Mouse (Mus musculus) limb, embryonic 15.5 days (tissue): Measurements from ENCODE around the gene Socs2. TPM values are rescaled to one million over a fixed set of nuclear protein-coding genes. Genes with fewer than 3 reads are reported as not detected.

Experiments
- ATAC-seq: fragments of 200-750 bp; cut with Nextera tagmentation; 2 replicates; pipeline ENCODE4 v1.8.0; 2017; ENCODE audit warnings: low read depth, moderate TSS enrichment; ENCODE audit not compliant: insufficient number of reproducible peaks, low FRiP score, low TSS enrichment
- H3K27ac ChIP-seq: fragments of 300-500 bp; sonication (generic); 2 replicates; pipeline ENCODE4 v1.5.1; 2015; ENCODE audit warnings: moderate library complexity, mild to moderate bottlenecking, inconsistent platforms
- H3K27me3 ChIP-seq: fragments of 300-500 bp; sonication (generic); 2 replicates; pipeline ENCODE4 v1.6.1; 2015; ENCODE audit warnings: inconsistent platforms
- H3K36me3 ChIP-seq: fragments of 300-500 bp; sonication (generic); 2 replicates; pipeline ENCODE4 v1.6.1; 2015; ENCODE audit warnings: inconsistent platforms
- H3K4me1 ChIP-seq: fragments of 300-500 bp; sonication (generic); 2 replicates; pipeline ENCODE4 v1.6.1; 2015; ENCODE audit warnings: inconsistent platforms
- H3K4me2 ChIP-seq: fragments of 300-500 bp; sonication (generic); 2 replicates; pipeline ENCODE4 v1.6.1; 2015; ENCODE audit warnings: mild to moderate bottlenecking, inconsistent platforms
- H3K4me3 ChIP-seq: fragments of 300-500 bp; sonication (generic); 2 replicates; pipeline ENCODE4 v1.5.1; 2015; ENCODE audit warnings: mild to moderate bottlenecking, inconsistent platforms
- H3K9ac ChIP-seq: fragments of 300-500 bp; sonication (generic); 2 replicates; pipeline ENCODE4 v1.6.1; 2015; ENCODE audit warnings: inconsistent platforms
- H3K9me3 ChIP-seq: fragments of 300-500 bp; sonication (generic); 2 replicates; pipeline ENCODE4 v1.6.1; 2016; ENCODE audit warnings: inconsistent platforms
- WGBS: fragments of 180-500 bp; shearing (Covaris S2); methylation state at CpG from one replicate; pipeline ENCODE4 v1.1.7; 2015; 5-methylcytosine and 5-hydroxymethylcytosine counted together
- polyA plus RNA-seq: library from polyadenylated mRNA; unstranded; fragments of >200 nt; fragmentation: Nextera tagmentation; extraction: Ambion mirVana; gene quantifications from 2 replicates; pipeline ENCODE4 v1.2.1, GENCODE M21; 2015

Gene Socs2
- polyA plus RNA-seq, 1 experiment from 2014 or later, result 49.6 TPM

DNA sequence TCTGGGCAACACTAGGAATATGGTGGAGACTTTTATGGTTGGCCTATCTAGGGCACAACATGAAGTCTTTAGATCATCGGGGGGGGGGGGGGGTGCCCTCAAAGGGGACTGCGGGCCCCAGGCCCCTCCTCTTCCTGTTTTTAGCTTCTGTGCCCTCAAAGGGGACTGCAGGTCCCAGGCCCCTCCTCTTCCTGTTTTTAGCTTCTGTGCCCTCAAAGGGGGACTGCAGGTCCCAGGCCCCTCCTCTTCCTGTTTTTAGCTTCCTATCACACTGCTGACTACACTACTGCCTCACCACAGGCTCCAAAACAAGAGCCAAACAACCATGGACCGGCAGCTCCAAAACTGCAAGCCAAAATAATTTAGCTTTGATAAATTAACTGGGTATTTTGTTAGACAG, 59.3 kb downstream of the Socs2 start:
- H3K4me3 ChIP-seq, result no peak overlapping the region
- H3K4me1 ChIP-seq, result no peaks in the 10 kb centered on the region
- H3K36me3 ChIP-seq, result no peaks in the 10 kb centered on the region
- no peak overlapping the region for H3K4me2 ChIP-seq
- no peaks in the 10 kb centered on the region for H3K27me3 ChIP-seq
- no peak overlapping the region for H3K27ac ChIP-seq
- no peak overlapping the region for H3K9ac ChIP-seq
- WGBS, result 96% methylated on average over 3 of the region's 3 CpGs
- ATAC-seq, result no peak
- H3K9me3 ChIP-seq, result no peaks in the 10 kb centered on the region

DNA sequence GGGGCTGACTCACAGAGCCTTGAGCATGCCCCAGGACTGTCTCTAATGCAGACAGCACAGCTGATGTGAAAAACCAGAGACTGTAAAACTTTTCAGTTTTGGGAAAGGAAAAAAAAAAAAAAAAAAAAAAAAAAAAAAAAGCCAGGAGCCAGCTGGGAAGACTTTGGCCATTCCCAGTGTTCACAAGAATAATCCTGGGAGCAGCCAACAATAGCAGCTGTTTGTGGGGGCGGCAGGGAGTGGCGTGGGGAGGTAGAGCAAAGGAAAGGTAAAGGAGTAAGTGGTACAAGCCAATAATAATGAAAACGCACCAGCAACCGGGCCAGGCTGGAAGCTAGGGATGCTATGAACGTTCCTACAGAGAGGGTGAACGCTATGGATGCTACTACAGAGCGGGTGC, 60.3 kb downstream of the Socs2 start:
- no peaks in the 10 kb centered on the region for H3K27me3 ChIP-seq
- no peaks in the 10 kb centered on the region for H3K36me3 ChIP-seq
- no peak overlapping the region for H3K4me3 ChIP-seq
- 77% methylated on average over 7 of the region's 7 CpGs for WGBS
- H3K9ac ChIP-seq, result no peak overlapping the region
- no peaks in the 10 kb centered on the region for H3K9me3 ChIP-seq
- no peaks in the 10 kb centered on the region for H3K4me1 ChIP-seq
- H3K27ac ChIP-seq, result no peak overlapping the region
- ATAC-seq, result no peak
- H3K4me2 ChIP-seq, result no peak overlapping the region

- Histone ChIP-seq H3K27me3 (no peaks in the 10 kb centered on the region), H3K27ac (no peak overlapping the region), H3K4me1 (no peaks in the 10 kb centered on the region), H3K4me3 (no peak overlapping the region), H3K36me3 (no peaks in the 10 kb centered on the region), H3K9me3 (no peaks in the 10 kb centered on the region), H3K9ac (no peak overlapping the region), H3K4me2 (no peak overlapping the region)
- ATAC-seq, result no peak
- 41% methylated on average over 6 of the region's 6 CpGs for WGBS
Measured at GRCm38 (mm10) chr10:95355678-95356268, 61.2 kb downstream of the Socs2 start.

- no peak for ATAC-seq
- no peak overlapping the region for H3K4me2 ChIP-seq
- H3K27me3 ChIP-seq, result no peaks in the 10 kb centered on the region
- H3K9ac ChIP-seq, result no peak overlapping the region
- no peaks in the 10 kb centered on the region for H3K9me3 ChIP-seq
- H3K4me3 ChIP-seq, result no peak overlapping the region
- H3K36me3 ChIP-seq, result no peaks in the 10 kb centered on the region
- H3K27ac ChIP-seq, result no peak overlapping the region
- H3K4me1 ChIP-seq, result no peaks in the 10 kb centered on the region
Measured at GRCm38 (mm10) chr10:95354673-95355072, 62.3 kb downstream of the Socs2 start.

DNA sequence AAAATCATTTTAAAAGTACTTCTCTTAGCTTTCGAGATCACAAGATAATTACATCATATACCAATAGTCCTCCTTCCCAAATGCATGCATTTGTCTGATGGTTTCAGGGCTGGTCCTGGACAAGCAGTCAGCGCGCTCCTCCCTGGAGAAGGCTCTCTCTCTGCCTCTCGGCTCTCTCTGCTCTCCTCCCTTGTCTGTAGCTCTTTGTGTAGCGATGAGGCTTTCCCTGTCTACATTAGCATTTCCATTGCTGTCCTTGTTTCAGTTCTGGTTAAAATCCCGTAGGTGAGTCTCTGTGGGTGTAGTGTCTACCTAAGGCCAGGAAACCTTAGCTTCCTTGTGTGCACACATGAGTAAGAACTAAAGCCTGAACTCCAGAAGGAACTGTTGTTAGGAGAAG, 62.9 kb downstream of the Socs2 start:
- Histone ChIP-seq H3K9ac (no peak overlapping the region), H3K4me3 (no peak overlapping the region), H3K36me3 (no peaks in the 10 kb centered on the region), H3K9me3 (no peaks in the 10 kb centered on the region), H3K27me3 (no peaks in the 10 kb centered on the region), H3K4me2 (no peak overlapping the region), H3K4me1 (no peaks in the 10 kb centered on the region), H3K27ac (no peak overlapping the region)
- WGBS, result 87% methylated on average over 6 of the region's 6 CpGs
- no peak for ATAC-seq

- H3K4me3 ChIP-seq, result no peak overlapping the region
- ATAC-seq, result no peak
- no peaks in the 10 kb centered on the region for H3K36me3 ChIP-seq
- no peaks in the 10 kb centered on the region for H3K27me3 ChIP-seq
- 74% methylated on average over 3 of the region's 3 CpGs for WGBS
- no peak overlapping the region for H3K4me2 ChIP-seq
- no peaks in the 10 kb centered on the region for H3K9me3 ChIP-seq
- no peak overlapping the region for H3K9ac ChIP-seq
- H3K4me1 ChIP-seq, result no peaks in the 10 kb centered on the region
- H3K27ac ChIP-seq, result no peak overlapping the region
Measured at GRCm38 (mm10) chr10:95348457-95348856, 68.5 kb downstream of the Socs2 start.

GRCm38 (mm10) chr10:95347776-95348175, 69.2 kb downstream of the Socs2 start:
- no peaks in the 10 kb centered on the region for H3K27me3 ChIP-seq

DNA sequence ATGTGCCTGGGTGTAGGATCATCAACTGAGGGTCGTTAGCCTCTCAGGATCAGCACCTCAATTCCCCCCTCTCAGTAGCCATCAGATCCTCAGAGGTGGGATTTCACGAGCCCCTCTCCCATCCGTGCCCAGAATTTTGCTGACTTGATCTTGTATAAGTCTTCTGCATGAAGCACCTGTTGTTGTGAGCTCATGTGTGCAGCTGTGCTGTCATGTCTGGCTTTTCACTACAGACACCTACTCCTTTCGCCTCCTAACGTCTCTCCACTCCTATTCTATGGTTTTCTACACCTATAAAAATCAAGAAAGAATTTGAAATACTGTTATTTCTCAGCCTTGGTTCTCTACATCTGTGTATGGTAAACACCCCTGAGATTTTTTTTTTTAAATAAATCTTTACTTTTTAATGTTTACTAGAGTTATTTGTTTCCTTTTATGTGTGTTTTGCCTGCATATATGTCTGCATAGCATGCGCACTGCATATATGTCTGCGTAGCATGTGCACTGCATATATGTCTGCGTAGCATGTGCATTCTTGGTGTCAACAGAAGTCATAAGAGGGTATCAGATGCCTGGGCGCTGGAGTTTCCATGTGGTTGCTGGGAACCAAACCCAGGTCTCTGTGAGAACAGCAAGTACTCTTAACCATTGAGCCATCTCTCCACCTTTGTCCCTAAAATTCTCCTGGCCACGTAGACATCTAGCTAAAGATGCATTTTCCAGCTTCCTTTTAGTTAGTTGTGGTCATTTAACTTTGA, 74.0 kb downstream of the Socs2 start:
- H3K27me3 ChIP-seq, result no peaks in the 10 kb centered on the region
- no peaks in the 10 kb centered on the region for H3K4me1 ChIP-seq
- no peak for ATAC-seq
- H3K27ac ChIP-seq, result no peak overlapping the region
- H3K36me3 ChIP-seq, result no peaks in the 10 kb centered on the region
- H3K9ac ChIP-seq, result no peak overlapping the region
- no peaks in the 10 kb centered on the region for H3K9me3 ChIP-seq
- no peak overlapping the region for H3K4me2 ChIP-seq
- no peak overlapping the region for H3K4me3 ChIP-seq
- 76% methylated on average over 10 of the region's 10 CpGs for WGBS

More at GRCm38 (mm10) chr10:95347776-95348175, 69.2 kb downstream of the Socs2 start:
- Histone ChIP-seq H3K4me1 (no peaks in the 10 kb centered on the region), H3K9me3 (no peaks in the 10 kb centered on the region), H3K9ac (no peak overlapping the region), H3K4me2 (no peak overlapping the region), H3K27ac (no peak overlapping the region), H3K36me3 (no peaks in the 10 kb centered on the region), H3K4me3 (no peak overlapping the region)
- no peak for ATAC-seq
- WGBS, result 87% methylated on average over 3 of the region's 3 CpGs

GRCm38 (mm10) chr10:95340676-95341075, 76.3 kb downstream of the Socs2 start:
- H3K27me3 ChIP-seq, result no peaks in the 10 kb centered on the region
- H3K4me1 ChIP-seq, result no peaks in the 10 kb centered on the region
- no peak overlapping the region for H3K9ac ChIP-seq
- no peak for ATAC-seq
- no peak overlapping the region for H3K4me2 ChIP-seq
- 83% methylated on average over 4 of the region's 4 CpGs for WGBS
- no peak overlapping the region for H3K27ac ChIP-seq
- H3K4me3 ChIP-seq, result no peak overlapping the region
- no peaks in the 10 kb centered on the region for H3K36me3 ChIP-seq
- no peaks in the 10 kb centered on the region for H3K9me3 ChIP-seq

GRCm38 (mm10) chr10:95337589-95337988, 79.4 kb downstream of the Socs2 start:
- no peak overlapping the region for H3K4me2 ChIP-seq
- WGBS, result 61% methylated on average over 5 of the region's 5 CpGs

DNA sequence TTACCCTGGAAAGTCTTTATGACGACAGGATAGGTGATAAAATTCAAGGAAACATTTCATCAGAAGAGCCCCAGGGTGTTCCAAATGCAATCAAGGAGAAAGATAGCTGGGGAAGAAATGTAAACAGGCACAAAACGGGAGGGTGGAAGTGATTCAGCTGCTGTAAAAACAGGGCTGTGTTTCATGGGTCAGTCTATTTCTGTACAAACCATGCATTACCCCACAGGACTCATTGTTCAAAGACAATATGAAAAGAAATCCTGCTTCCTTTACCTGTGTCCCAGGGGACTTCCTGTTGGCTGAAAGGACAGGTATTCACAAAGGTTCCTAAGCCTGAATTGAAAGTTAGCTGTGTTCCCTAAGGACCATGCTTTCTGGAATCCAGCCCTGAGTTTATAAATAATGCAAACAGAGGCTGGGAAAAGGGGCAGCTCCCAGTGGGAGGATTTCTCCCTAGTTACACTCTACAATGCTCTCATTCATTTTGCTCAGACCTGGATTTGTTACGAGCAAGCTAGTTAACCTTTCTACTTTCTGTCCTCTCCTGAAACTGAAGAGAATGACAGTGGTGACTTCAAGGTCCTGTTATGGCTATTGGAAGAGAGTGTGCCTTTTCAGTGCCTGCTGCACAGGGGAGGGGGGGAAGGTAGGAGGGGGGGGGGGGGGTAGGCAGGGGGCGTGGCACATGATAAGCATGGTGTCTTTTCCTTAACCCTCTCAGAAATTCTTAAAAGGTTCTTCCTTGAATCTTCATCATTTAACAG, 80.0 kb downstream of the Socs2 start:
- no peak overlapping the region for H3K4me2 ChIP-seq
- no peaks in the 10 kb centered on the region for H3K27me3 ChIP-seq
- no peaks in the 10 kb centered on the region for H3K4me1 ChIP-seq
- H3K9me3 ChIP-seq, result no peaks in the 10 kb centered on the region
- H3K4me3 ChIP-seq, result no peak overlapping the region
- ATAC-seq, result no peak
- no peak overlapping the region for H3K27ac ChIP-seq
- no peaks in the 10 kb centered on the region for H3K36me3 ChIP-seq
- WGBS, result 20% methylated on average over 4 of the region's 4 CpGs
- no peak overlapping the region for H3K9ac ChIP-seq

More at GRCm38 (mm10) chr10:95337589-95337988, 79.4 kb downstream of the Socs2 start:
- ATAC-seq, result no peak
- H3K4me1 ChIP-seq, result no peaks in the 10 kb centered on the region
- no peak overlapping the region for H3K27ac ChIP-seq
- no peaks in the 10 kb centered on the region for H3K27me3 ChIP-seq
- H3K9ac ChIP-seq, result no peak overlapping the region
- H3K9me3 ChIP-seq, result no peaks in the 10 kb centered on the region
- no peaks in the 10 kb centered on the region for H3K36me3 ChIP-seq
- H3K4me3 ChIP-seq, result no peak overlapping the region
